Mouse (Mus musculus) layer of hippocampus, postnatal 14 days (tissue): Measurements from ENCODE around the gene Atp2c2. TPM values are rescaled to one million over a fixed set of nuclear protein-coding genes. Genes with fewer than 3 reads are reported as not detected.
A peak's percentile ranks its signal among the peaks of the same experiment; 100 is the strongest.

Source experiments
- DNase-seq, 2 experiments: peaks; one replicate each; pipeline ENCODE4 v3.0.0; 2021 to 2022; ENCODE audit warnings: low spot score in 2 of 2, mixed read lengths in 1 of 2
- total RNA-seq, 2 experiments: library from RNA; stranded (reverse); gene quantifications; 2 replicates each; pipeline ENCODE4 v1.2.3; 2021

The Atp2c2 gene
- total RNA-seq, 2 experiments from 2014 or later = 1.7 to 2.9 TPM

DNA sequence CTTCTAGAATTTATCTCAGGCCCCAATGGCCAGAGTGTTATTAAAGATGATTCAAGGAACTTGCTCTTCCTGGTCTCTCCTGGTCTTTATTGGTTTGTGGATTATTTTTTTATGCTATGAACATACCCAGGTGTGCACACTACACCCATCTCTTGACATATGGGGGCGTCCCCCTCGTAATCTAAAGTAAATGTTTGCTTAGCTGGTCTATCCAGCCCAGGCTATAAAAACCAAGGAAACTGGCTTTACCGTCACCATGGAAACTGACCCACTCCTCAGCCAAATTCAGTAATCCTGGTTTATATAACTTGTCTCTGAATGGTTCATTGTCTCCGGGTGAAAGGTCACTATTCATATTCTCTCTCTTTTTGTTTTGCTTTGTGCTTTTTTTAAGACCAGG, 40.8 kb downstream of the Atp2c2 start:
- DNase-seq = no peak

DNA sequence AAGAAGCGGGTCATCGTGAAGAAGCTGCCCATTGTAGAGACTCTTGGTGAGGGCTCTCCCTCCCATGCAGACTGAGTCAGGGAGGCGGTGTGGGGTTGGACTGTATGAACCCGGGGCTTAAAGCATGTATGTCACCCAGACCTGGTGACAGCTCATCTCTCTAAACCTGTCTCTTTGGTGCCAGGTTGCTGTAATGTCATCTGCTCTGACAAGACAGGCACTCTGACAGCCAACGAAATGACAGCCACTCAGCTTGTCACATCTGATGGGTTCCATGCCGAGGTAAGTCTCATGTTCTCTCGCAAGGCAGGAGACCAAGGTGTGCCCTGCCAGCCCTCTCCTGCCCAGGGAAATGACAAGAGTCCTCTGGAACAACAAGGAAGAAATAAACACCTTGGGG, 42.6 kb downstream of the Atp2c2 start:
- DNase-seq = no peak

- DNase-seq = peak; percentile 24 to 47
These were observed 43.6 kb downstream of the Atp2c2 start for GRCm38 (mm10) chr8:119743291-119744026.

DNA sequence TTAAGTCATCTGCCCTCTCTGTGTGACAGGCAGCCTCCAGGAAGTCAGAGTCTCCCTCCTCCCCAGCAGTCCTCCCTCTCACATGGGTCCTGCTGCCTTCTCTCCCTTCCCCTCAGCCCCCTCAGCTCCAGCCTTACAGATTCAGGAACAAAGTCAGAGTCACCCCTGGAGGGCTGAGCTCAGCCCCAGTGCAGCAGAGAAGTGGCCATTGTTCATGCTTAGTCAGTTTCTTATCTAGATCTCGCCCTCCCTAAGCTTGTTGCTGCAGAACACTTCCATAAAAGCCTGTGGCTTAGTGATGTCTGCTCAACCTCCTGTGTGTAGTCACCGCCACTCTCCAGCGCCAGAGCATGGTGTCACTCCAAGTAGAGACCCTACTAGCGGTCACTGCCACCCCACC, 44.8 kb downstream of the Atp2c2 start:
- no peak for DNase-seq

DNA sequence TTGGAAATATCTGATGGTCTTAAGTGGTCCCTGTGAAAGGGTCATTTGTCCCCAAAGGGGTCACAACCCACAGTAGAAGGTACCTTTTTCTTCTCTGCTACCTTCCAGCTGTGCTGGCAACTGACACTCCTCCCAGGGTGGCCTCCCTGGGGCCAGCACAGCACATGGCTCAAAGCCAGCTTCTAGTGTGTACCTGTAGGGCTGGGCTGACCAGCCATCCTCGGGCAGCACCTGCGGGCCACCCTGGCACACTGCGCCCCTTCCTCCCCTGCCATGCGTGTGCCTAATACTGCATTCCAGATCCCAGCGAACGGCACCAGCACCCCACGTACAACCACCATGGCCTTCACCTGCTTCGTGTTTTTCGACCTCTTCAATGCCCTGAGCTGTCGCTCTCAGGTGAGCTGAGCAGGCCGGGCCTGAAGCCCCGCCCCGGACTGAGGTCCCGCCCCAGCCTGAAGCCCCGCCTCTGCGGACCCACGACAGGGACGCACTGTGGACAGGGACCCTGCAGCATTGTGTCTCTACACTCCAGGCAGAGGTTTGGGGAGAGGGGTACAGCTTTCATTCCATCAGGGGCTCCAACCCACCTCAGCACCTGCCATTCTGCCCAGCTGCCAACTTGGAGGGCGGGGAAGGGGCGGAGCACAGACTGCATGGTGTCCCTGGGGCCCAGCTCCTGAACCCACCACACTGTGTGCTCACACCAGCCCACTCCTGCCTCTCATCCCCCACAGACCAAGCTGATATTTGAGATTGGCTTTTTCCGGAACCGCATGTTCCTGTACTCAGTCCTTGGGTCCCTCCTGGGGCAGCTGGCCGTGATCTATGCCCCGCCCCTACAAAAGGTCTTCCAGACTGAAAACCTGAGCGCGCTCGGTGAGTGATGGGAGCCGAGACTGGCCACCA, 55.7 kb downstream of the Atp2c2 start:
- DNase-seq = no peak

DNA sequence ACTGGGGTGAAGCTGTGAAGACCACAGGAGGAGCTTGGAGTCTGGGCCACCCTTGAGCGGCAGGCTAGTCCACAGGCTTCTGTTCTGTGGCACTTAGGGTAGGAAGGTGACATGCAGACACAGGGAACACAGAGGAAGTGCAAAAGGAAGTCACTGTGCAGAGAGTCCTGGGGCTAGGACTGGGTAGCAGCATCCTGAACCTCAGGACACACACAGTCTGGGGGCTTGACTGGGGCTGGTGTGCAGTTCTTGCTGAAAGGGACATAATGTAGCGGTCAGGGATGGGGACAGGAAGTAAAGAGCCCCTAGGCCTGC, 56.3 kb downstream of the Atp2c2 start:
- DNase-seq = no peak

GRCm38 (mm10) chr8:119756538-119756937, 56.7 kb downstream of the Atp2c2 start:
- DNase-seq = no peak

DNA sequence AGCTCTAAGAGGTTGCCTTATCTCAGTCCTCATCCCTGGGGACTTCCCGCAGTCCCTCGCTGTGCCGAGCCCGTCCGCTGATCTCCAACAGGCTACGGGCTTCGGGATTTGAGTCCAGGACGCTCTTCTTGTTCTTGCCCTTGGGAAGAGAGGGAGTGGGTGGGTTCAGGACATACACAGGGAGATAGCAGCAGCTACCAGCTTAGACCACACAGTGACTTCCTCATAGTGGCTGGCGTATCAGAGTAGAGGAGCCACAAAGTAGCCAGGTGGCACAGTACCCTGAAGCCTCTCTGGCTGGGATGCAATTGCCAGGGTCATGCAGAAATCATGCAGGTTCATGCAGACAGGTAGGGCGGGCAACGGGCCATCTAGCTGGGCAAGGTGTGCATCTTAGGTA, 61.9 kb downstream of the Atp2c2 start:
- no peak for DNase-seq

GRCm38 (mm10) chr8:119762226-119763220, 62.7 kb downstream of the Atp2c2 start:
- DNase-seq = no peak

- no peak for DNase-seq
These were observed 65.5 kb downstream of the Atp2c2 start for GRCm38 (mm10) chr8:119765311-119765710.

GRCm38 (mm10) chr8:119765761-119766444, 66.1 kb downstream of the Atp2c2 start:
- no peak for DNase-seq

DNA sequence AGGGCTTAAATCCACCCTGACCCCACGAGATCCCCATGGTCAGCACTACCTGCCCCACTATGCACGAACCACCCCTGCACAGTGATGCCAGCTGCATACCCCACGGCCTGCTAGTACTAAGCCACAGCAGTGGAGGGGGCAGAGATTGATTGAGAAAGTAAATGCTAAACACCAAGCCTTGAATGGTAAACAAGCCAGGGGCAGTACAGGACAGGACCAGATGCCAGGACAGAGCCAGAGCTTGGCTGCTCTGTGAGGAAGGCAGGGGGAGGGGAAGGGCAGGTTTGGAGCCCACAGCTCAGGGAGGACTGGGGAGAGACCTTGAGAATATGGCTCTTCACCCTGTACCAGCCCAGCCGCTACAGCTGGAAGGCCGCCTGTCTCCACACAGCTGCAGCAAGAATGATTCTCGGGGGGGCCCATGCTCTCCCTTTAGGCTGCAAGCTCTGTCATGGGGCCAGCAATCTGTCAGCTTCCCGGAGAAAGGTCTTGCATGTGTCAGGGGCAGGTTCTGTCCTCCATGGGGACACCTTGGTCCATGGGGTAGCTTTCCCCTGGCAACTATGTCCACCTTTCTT, 76.9 kb downstream of the Atp2c2 start:
- DNase-seq = no peak

- DNase-seq = no peak
These were observed 78.0 kb downstream of the Atp2c2 start for GRCm38 (mm10) chr8:119777765-119778164.

DNA sequence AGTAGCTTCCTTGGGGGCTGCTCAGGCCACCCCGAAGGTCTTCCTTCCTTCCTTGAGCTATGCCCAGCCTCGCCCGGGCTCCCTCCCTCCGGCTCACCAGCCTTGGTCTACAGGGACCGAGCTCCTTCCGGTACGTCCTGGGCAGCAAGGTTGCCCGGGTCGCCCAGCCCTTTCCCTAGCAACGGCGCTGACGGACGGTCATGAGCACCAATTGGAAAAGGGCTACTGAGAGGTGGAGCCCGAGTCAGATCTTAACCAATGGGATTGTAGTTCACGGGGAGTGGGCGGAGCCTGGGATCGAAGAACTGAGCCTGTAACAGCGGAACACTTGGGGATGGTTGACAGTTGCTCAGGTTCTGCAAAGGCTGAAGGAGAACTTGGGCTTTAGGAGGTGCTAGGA, 78.5 kb downstream of the Atp2c2 start, which contains the start of gene Tldc1:
TSS of gene Tldc1 (minus strand) at position 154 of the 400 bp plus-strand sequence.
- peak; percentile 99 to 100 for DNase-seq

DNA sequence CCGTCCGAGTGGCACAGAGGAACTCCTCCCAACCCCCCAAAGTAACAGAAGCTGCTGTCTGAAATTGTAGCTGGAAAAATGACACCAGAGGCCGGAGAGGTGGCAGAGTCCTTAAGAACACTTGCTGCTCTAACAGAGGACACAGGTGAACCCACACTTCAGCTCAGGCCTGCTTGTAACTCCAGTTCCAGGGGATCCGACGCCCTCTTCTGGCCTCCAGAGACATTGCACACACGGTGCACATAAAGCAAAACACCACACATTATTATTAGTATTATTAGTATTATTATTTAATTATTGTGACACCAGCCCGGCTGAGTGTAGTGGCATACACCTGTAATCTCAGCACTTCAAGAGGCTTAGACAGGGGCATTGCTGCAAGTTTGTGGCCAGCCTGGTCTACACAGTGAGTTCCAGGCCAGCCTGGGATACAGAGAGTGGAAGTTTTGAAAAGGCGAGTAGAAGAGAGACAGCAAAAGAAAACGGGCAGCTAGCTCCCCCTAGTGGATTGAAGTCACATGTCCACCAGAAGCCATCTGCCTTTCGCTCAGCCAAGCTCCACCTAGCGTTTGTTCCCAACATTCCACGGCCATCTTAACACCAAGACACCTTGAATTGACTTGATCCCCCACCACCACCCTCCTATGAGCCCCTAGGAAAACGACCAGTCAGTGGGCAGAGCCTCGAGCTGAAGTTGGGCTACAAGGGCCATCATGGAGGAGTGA, 79.4 kb downstream of the Atp2c2 start:
- DNase-seq = peak; percentile 81 to 90

- DNase-seq = no peak
These were observed 80.7 kb downstream of the Atp2c2 start for GRCm38 (mm10) chr8:119780402-119781049.

DNA sequence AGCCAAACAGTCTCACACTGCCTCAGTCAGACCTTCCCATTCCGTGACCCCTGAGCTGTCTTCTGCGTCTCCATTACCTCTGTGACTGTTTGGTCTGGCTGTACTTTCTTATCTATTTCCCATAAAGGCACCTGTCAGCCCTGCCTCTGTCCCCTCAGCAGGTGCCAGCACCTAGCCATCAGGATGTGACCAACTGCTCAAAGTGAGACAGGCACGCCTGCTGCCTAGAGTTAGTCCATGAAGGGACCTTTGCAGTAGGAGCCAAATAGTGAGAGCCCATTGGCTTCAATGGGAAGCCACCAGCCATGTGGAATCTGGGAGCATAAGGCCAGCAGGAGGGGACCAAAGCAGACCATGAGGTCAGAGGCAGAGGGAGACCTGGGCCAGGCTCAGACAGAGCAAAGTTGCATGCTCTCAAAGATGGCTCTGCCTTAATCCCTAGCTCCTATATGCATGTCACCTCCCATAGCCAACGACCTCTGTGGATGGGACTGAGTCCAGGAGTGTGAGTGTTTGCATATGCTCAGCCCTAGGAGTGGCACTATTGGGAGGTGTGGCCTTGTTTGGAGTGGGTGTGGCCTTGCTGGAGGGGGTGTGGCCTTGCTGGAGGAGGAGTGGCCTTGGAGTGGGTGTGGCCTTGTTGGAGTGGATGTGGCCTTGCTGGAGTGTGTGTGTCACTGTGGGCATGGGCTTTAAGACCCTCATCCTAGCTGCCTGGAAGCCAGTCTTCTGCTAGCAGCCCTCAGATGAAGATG, 81.5 kb downstream of the Atp2c2 start:
- DNase-seq = no peak

DNA sequence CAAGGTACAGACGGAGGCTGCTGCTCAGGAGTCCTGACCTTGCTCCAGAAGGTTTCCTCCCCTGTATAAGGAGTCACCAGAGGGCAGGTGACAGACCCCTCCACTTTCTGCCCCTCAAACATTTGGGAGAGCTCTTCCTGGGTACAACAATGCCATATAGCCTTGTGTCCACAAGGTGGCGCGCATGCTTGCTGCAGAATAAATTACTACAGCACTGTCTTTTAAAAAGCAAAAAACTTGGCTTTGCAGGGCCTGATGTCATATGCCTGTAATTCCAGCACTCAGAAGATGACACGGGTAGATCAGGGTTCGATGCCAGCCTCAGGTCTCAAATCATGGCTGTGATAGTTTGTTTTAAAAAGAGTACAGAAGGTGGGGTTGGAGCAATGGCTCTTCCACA, 82.9 kb downstream of the Atp2c2 start:
- peak; percentile 80 to 88 for DNase-seq
